Mouse (Mus musculus): ENCODE measurements around the gene Plekhh2.
"Not testable (repeated sequence)": the region's sequence is repeated elsewhere in the genome, so short reads cannot be mapped to it uniquely, and the experiment has no call there.

Gene Plekhh2

DNA sequence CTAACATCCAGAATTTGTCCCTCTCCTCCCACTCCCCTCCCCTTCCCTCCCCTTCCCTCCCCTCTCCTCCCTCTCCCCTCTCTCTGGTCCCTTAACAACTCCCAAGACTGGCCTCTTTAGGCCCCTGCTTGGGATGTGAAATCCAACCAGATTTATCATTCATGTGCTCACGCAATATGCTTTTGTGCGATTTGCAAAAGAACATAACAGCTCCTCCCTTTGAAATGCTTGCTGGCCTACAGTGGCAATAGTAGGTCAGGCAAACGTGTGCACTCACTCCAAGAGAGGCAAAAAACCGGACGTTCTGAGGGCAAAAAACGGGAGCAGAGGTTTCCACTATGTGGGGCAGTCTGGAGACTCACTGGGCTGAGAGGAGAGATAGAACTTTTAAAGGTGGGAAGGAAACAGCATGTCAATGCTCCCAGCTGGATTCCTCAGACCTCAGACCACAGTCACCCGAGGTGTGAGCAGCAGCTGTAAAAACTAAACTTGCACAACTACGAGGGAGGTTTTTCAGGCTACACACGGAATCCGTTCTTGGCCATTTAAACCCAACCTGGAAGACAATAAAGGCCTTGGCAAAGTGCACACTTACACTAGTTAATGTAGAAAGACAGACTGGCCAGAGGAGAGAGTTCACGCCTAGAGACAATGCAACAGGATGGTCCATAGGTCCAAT is 595 bp upstream of the Plekhh2 start:
- DNase-seq (ENCODE audit: low spot score in 2 of 2) = no peak

DNA sequence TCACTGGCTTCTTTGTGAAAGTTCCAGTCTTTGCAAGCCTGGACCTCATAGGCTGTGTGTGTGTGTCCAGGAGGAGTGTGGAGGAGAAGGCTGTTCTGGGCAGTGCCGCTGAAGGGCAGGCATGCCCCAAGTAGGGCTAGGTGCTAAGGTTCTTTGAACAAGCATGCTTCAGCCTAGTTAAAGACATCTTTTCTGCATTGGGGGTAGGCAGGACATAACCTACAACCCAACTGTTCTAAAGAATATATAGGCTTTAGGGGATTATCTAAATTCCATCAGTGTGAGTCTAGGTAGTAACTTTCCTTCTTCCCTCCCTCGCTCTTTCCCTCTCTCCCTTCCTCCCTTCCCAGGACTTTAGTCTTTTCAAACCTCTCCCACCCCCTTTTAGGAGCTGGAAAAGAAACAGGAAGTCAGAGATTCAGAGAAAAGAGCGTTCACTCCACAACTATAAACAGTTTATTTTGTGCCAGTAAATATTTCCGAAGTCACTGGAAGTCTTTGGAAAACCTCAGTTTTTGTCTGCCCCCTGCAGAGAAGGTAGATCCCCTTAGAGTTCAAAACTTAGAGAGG is 906 bp downstream of the Plekhh2 start:
- DNase-seq (ENCODE audit: low spot score in 2 of 2) = no peak

DNA sequence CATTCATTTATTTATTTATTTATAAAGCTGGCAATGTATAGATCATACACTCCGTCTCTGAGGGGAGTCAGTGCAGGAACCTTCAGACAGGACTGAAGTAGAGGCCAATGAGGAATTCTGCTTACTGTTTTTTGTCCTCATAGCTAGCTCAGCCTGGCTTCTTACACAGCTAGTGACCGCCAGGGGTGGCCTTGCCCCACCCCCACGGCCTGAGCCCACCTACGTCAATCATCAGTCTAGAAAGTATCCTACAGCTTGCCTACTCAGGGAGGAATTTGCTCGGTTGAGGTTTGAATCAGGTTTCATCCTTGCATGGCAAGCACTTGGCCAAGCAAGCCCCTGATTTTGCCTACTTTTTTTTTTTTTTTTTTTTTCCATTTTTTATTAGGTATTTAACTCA is 4.2 kb downstream of the Plekhh2 start:
- DNase-seq (ENCODE audit: low spot score in 2 of 2) = no peak

DNA sequence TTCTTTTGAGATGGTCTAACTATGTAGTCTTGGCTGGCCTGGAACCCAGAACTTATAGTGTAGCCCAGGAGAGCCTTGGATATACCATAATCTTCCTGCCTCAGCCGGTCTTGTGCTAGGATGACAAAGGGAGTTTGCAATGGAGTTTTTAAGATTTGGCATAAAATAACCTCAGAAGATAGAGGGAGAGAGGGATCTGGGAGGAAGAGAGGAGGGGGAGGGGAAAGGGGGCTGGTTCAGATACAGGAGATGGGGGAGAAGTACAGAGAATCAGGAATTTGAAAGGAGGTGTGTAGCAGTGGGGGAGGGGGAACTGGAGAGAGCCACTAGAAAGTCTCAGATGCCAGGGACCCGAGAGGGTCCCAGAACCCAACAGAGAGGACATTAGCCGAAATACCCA is 7.7 kb downstream of the Plekhh2 start:
- no peak for DNase-seq (ENCODE audit: low spot score in 2 of 2)

DNA sequence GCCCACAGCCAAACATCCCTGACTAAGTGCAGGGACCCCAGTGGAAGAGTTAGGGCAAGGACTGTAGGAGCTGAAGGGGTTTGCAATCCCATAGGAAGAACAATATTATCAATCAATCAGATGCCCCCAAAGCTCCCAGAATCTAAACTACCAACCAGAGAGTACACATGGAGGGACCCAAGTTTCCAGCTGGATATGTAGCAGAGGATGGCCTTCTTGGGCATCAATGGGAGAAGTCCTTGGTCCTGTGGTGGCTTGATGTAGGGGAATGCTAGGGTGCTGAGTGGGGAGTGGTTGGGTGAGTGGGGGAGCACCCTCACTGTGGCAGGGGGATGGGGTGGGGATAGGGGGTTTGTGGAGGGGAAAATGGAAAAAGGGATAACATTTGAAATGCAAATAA is 8.4 kb downstream of the Plekhh2 start:
- DNase-seq (ENCODE audit: low spot score in 2 of 2) = no peak

DNA sequence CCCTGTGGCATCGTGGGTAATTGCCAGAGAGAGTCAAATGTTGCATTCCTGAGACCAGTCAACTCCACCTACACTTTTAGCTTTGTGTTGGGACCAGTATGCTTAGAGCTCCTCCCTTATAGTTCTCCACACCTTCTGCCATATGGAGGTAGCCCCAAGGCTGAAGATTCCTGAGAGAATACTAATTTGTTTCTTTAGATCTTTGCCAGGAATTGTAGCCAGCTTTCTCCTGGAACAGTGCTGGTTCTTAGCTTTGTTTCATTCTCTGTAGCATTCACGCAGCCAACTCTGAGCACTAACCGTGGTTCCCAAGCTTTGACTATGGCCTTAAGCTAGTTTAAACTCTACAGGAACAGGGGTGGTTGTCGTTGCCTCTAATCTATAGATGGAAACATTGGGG is 17.7 kb downstream of the Plekhh2 start:
- DNase-seq (ENCODE audit: low spot score in 2 of 2) = no peak

DNA sequence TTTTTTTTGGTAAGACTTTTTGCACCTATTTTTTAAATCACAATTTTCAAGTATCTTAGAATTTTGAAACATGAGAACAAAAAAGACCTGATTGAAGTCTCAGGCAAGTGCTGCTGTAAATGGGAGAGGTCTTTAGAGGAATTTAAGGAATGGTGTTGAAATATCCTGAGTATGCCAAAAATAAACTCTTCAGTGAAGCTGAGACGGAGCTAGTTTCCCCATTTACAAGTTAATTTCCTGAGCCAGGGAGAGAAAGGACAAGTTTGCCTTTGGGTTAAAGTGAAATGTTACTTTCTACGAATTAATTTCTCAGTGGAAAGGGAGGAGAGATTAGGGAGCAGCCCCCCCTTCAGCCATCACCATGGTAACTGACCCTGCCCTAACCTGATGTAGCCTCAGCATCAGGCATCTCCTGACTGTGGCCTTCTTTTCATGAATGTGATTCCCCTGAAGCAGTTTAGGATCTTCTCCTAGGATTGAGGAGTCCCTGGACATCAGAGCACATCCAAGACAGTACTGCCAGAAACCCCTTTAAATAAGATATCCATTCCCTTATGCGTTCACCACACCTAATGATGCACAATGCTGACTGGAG is 18.6 kb downstream of the Plekhh2 start:
- no peak for DNase-seq (ENCODE audit: low spot score in 2 of 2)

DNA sequence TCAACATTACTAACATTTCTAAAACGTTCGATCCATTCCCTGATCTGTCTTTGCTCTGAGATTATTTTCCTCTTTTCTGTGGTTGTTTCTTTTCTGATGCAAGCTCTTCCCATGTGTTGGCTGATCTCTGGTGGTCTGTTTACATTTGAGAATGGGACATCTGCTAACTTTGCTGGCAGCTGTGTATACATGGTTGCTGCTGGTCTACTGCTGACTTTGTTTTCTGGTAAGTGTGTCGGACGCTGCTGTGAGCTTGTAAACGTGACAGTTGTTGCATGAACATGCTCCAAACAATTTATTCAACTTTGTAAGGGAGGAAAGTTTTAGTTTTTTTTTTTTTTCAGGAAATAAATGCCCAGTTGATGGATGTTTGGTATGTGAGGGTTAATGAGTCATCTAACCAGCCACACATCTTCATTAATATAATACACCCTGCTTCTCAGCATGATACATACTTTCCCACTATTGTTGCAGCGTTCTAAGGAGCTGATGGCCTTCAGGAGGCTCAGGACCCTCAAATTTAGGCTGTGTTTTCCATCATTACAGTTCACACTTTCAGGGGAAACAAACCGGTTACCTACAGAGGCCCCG is 21.3 kb downstream of the Plekhh2 start:
- DNase-seq (ENCODE audit: low spot score in 2 of 2) = no peak

DNA sequence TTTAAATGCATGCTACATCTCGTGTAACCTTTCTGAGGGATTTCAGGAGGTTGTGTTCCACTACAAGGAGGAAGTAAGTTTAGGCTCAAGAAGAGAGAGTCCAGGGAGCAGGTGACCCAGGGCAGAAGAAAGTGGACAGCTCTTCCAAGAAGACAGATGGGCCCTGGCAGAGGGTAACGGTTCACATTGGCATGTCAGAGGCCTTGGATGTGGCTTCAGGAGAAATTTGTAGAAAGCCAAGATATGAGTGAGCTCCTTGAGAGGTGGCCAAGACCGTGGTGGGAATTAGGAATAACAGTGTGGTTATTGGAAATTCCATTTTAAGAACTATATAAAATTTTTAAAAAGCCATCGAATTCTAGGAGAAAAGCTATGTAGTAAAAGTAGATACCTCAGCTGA is 22.1 kb downstream of the Plekhh2 start:
- DNase-seq (ENCODE audit: low spot score in 2 of 2) = no peak

DNA sequence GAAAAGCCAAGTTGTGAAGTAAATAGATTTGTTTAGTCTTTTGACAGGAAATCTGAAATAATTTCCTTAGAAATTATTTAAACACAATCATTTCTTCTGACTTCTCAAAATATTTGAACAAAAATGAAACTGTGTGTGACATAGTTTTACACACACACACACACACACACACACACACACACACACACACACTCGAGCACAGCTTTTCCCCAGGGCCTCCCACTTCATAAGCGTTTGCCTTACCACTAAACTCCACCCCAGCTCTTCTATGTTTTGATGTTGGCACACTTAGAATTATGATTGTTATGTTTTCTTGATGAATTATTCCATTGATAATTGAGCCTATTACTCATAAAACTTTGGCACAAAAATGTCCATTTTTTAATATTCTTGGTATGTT is 22.9 kb downstream of the Plekhh2 start:
- DNase-seq (ENCODE audit: low spot score in 2 of 2) = no peak

DNA sequence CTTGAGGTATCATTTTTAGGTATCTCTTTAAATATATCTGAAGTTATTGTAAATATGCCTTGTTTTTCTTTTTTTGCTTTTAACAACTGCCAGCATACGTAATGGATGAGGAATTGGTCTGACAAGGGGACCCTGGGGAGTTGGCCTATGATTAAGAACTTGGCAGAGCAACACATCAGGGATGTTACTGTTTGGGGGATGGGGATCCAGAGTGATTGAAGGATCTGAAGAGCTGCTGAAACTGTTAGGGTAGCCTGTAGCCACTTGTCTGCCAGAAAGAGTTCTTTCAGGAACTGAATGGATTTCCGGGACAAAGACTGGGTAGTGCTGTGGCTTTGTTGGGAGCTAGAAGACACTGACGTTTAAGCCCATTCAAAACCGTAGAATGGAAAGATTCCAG is 23.5 kb downstream of the Plekhh2 start:
- no peak for DNase-seq (ENCODE audit: low spot score in 2 of 2)

DNA sequence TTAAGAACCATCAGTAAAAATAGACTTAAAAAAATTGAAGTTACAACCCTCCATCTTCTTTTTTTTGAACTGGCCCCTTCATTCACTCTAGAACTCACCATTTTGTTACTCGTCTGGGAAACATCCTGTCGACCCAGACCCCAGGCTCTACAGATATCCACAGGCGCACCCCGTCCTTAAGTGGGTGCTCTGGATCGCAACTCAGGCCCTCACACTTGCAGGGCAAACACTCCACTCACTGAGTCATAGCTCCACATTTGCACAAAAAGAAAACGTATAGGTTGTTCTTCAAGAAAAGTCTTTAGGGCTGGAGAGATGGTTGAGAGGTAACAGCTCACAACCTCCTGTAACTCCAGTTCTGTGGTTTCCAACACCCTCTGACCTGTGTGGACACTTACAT is 25.6 kb downstream of the Plekhh2 start:
- DNase-seq (ENCODE audit: low spot score in 2 of 2) = no peak

DNA sequence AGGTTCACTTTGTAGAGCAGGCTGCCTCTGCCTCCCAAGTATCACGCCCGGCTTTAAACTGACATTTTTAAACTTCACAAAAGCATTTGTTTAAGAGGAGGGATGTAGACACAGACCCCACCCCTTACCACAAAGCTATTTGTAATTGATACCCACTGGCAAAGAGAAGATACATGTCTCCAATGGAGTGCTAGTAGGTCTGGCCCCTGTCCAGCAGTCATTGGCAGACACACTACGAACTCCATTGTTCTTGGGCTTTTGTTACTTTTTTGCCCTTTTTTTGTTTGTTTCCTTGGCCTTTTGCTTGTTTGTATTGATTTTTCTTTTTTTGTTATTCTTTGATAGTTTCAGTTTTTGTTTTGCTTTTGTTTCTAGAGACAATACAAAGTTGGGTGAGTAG is 26.3 kb downstream of the Plekhh2 start:
- DNase-seq (ENCODE audit: low spot score in 2 of 2) = no peak

DNA sequence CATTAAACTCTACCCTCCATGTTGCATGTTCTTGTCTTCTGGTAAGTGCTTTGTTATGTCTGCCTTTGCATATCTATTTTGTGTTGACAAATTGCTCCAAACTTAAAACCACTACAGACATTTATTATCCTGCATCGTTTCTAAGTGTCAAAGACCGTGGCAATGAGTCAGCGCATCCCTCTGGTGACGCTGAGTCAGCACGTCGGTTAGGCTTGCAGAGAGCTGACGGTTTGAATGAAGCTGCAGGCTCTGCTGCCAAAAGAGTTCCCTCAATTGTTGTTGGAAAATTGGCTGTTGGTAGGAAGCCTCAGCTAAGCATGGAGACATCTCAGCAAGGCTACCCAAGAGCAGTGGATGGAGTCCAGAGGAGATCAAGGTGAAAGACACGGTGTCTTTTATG is 28.9 kb downstream of the Plekhh2 start:
- DNase-seq (ENCODE audit: low spot score in 2 of 2) = no peak

DNA sequence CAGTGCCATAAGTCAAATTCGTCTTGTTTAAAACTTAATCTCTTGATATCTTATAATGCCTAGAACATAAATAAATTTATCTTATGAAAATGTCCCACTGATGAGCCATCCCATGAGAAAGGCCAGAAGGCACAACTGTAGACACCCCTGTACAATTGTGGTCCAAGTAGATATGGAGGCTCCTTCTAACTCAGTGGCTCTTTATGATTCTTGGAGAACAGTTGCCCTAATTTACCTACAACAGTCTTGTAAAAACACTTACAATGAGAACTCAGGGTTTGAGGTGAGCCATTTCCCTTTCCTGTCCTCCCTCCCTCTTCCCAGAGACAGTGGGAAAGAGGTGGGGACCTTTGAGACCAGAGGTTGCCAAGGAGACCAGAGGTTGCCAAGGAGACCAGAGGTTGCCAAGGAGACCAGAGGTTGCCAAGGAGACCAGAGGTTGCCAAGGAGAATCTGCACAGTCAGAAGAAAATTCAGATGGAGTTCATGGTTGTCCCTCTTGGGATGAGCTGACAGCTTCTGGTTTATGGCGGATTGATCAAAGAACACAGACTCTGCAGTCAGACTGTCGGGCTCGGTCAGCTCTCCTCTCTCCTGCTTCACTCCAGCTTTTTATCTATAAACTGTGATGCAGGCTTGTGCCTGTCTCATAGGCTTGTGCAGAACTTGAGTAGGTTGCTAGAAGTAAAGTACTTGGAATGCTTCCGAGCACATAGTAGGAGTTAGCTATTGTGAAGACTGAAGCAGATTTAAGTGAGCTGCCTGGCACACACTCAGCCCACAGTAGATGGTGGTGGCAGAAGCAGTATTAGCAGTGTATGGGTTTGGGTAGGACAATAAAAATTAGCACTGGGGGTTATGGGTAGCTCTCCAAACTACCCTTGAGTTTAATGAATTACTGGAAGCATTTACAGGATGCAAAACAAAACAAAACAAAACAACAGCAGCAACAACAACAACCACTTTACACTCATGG is 39.5 kb downstream of the Plekhh2 start:
- no peak for DNase-seq (ENCODE audit: low spot score in 2 of 2)

DNA sequence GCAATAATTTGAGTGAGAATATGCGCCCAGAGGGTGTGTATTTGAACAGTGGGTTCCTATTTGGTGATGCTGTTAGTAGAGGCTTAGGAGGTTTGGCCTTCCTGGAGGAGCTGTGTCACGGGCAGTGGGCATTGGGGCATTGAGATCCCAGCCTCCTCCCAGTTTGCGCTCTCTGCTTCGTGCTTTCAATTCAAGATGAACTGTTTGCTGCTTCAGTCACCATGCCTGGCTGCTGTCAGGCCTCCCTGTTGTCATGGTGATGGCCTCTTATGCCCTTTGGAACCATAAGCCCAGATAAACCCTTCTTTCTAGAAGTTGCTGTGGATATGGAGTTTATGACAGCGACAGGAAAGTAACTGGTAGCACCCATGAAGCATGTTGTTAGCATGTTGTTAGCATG is 40.5 kb downstream of the Plekhh2 start:
- no peak for DNase-seq (ENCODE audit: low spot score in 2 of 2)

DNA sequence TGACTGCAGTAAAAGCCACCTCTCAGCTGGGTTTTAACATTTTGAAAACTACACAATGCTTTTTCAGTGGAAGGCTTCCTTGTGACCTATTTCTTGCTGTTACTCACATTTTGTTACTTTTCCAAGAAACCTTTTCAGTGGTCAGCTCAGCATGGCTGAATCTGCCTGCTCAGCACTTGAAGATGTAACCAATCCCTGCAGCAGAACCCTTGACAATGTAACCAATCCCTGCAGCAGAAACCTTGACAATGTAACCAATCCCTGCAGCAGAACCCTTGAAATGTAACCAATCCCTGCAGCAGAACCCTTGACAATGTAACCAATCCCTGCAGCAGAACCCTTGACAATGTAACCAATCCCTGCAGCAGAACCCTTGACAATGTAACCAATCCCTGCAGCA is 52.6 kb downstream of the Plekhh2 start:
- not testable (repeated sequence) for DNase-seq (ENCODE audit: low spot score in 2 of 2)

DNA sequence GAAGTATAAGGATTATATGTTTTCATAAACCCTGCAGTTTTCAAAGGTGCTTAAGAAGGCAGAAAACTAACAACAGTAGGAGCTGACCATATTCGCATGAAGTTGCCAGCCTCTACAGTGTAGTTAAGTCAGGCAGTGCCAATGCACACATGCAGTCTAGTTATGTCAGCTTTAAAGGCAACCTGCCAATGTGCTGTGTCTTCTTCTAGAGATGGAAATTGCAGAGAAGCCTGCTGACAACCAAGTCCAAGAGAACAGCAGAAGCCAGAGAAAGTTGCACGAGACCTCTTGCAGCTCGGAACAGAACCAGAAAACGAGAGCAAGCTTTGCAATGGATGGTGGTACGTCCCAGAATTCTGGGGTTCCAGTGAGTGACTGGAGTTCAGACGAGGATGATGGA is 54.1 kb downstream of the Plekhh2 start:
- DNase-seq (ENCODE audit: low spot score in 2 of 2) = no peak

DNA sequence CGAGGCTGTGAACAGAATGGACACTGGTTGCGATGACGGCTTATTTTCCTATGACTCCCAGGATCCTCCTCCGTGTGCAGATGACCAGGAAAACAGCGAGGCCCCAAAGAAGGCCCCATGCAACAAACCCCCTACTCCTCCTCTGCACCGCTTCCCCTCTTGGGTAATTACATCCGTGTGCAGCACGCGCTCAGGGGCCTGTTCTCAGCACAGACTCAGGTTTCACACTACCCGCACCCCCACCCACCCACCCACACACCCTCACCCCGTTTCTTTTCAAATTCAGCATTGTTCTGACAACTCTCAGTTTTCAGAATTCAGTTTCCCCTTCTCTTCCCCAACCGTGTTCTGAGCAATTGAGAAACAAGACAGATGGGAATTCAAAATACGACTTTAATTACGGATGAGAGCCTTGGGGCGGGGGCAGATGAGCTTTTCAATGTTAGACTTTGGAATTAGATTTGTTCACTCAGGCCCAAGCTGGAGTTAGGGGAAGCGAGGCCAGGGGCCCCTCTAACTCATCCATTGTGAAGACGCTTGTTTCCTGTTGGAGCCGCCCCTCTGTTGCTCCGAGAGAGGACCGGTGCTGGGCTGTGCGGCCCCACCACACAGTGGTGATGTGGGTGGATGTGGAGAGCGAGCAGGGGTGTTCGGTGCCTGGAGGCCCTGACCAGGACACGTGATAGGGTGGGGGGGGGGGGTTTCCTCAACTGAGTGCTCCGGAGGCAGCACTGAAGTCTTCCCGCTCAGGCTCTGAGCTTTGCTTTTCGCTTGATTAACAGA is 55.3 kb downstream of the Plekhh2 start:
- DNase-seq (ENCODE audit: low spot score in 2 of 2) = no peak

DNA sequence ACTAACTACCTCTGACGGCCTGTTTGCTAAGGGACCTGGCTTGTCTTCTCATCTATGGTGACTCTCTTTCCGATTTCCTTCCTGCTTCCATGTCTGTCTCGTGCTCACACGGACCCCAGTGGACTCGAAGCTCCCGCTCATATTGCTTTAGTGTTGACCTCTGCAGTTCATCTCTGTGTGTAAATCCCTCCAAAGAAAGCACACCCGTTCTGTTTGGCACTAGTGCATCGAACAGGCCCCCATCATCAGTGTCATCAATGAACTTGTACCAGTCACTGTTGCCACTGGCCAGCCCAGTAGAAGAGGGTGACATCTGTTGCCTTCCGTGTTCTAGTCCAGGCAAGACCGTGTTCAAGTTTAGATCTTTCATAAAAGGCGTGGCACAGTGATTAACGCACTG is 57.1 kb downstream of the Plekhh2 start:
- DNase-seq (ENCODE audit: low spot score in 2 of 2) = no peak

DNA sequence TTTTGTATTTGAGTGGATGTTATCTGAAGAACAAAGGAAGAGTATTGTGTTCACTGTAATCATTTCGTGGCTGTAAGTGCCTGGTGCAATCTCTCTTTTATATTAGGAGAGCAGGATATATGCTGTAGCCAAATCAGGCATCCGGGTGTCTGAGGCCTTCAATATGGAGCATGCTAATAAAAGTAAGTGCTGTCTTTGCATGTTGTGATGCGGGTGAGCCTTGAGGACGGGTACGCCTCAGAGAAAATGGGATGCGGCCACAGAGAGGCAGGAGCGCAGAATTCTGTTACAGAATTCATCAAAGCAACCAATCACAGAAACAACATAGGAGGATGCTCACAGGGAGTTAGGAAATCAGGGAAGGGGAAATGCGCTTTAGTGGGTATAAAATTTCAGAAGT is 58.1 kb downstream of the Plekhh2 start:
- no peak for DNase-seq (ENCODE audit: low spot score in 2 of 2)
